Mouse (Mus musculus) spleen, postnatal 14 days (tissue): ENCODE results near the gene Rpa3.

Experiments used
- DNase-seq, 2 experiments: peaks; one replicate each; pipeline ENCODE4 v3.0.0; 2021 to 2022; ENCODE audit warnings: low spot score in 2 of 2

Gene Rpa3

DNA sequence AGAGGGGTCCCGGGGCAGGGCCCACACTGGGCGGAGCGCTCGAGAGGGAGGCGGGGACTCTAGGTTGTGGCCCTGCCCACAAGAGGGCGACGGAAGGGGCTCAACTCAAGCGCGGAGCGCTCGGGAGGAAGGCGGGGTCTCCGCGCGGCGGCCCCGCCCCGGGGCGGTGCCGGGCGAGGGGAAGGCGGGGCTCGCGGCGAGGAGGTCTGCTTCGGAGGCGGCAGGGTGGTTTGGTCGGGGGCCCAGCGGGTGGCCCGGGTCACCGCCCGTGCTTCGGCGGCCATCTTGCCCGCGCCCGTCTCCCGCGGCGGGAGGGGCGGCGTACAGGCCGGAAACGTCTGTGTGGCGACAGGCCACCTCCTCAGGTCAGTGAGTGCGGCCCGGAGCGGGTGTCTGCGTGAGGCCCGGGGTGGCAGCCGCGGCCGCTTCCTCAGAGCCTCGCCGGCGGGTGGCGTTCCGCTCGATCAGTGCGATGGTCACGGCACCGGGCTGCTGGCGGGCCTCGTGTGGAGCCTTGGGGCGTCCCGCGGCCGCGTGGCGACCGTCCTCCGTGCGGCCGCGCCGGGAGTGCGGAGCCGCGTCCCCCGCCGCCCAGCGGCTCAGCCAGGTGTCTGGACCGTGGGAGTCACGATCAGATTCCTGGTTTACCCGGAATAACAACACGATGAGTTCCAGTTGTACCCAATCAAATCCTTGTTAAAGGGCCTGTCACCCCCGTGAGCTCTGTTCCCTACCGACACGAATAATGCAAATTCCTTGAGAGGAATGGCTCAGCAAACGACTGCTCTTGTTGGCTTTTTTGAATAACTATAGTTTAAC lies 49.7 kb downstream of the Rpa3 start, which contains the start of gene Mios:
Gene Mios, plus strand, starts transcription at position 176 of the 819 bp plus-strand sequence.
- DNase-seq, result peak; percentile 69 to 77
